Comparison of ENCODE assay signal across 11 mouse cellular contexts in genomic region chr5:66350611-66351010, GRCm38 (mm10).
"Had no signal": no experiment of that assay in that cellular context is flagged by ENCODE, and none has a peak within 500 bp of the region (broad histone marks: within the 10 kb centered on the region; RNA-seq: fewer than 3 reads in every experiment).

No protein-coding gene starts in this region.

- H3K36me3 ChIP-seq: intestine, embryonic 15.5 days; liver, embryonic 13.5 days; neural tube, embryonic 12.5 days had no signal

- H3K4me1 ChIP-seq: intestine, embryonic 15.5 days; liver, embryonic 13.5 days had no signal

- H3K27me3 ChIP-seq: intestine, embryonic 15.5 days; liver, embryonic 13.5 days; neural tube, embryonic 12.5 days had no signal

- H3K4me3 ChIP-seq: intestine, embryonic 15.5 days; layer of hippocampus, adult 2 months; liver, embryonic 13.5 days; neural tube, embryonic 12.5 days had no signal

- DNase-seq: layer of hippocampus, adult 9-11 months; liver, embryonic 13.5 days; lung, adult 2 months; lung, postnatal 14 days; midbrain, embryonic 14.5 days; retina, postnatal 1 day; thymus, adult 18-20 months; thymus, postnatal 36 days had no signal

- H3K27ac ChIP-seq: intestine, embryonic 15.5 days; layer of hippocampus, adult 2 months; liver, embryonic 13.5 days; neural tube, embryonic 12.5 days had no signal
